Mouse (Mus musculus): ENCODE measurements at regions not wholly inside any gene's neighbourhood (a gene's known extent, or its start where the extent isn't known, plus 50 kb on each side); places are given as distances from the start of the nearest gene placed in this dataset.

DNA sequence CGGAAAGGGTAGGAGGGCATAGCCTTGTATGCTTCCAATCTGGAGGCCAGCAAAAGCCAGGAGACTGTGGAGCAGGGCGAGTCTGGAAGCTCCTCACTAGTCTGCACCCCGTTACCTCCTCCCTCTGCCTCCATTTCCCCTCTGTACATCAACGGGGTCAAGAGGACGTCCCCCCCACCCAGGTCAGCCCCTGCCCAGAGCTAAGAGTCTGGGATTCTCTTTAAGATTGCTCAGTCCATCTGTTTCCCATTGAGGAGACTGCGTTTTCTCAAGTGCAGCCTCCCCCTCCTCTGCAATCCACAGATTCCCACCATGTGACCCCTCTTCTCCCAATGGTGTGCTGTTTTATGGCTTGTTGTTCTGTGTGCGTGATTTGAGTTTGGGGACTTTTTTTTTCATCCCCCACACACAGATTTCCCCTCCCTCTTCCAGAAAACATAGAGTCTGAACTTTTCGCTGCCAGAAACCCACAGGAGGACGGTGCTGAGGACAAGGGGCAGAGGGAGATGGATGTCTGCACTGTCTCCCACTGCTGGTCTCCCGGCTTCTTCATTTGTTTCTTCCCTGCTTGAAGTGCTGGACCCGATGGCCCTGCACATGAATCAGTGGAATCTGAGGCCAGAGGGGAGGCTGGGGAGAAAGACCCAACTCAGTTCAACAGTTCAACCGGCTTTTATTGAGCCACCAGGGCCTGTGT lies 162.6 kb downstream of the Cyp26b1 start:
- TF ChIP-seq CTCF (IDR thresholded peaks at IDR 0.05) (no peak), EP300 (IDR thresholded peaks at IDR 0.05) (no peak)

Measured in lung, postnatal 0 days (tissue).